Comparison of ENCODE assay signal across 27 mouse cellular contexts in genomic region chr4:135020262-135020991, GRCm38 (mm10).
DNase-seq lines count a peak whose midpoint lies in the region; ATAC-seq and TF ChIP-seq lines count a peak whose summit lies in the region.
"Had no signal": no experiment of that assay in that cellular context is flagged by ENCODE, and none has a peak within 500 bp of the region (broad histone marks: within the 10 kb centered on the region; RNA-seq: fewer than 3 reads in every experiment).

No protein-coding gene starts in this region.

- no peak for TF ChIP-seq POLR2A in ES-Bruce4 (IDR thresholded peaks at IDR 0.05; ENCODE audit: insufficient read depth, low read length)

- H3K27ac ChIP-seq in liver, postnatal 0 days (ENCODE audit: low read depth) = no peak overlapping the region
- H3K27ac ChIP-seq in ES-Bruce4 (ENCODE audit: insufficient read depth, low read length) = peak overlapping the region; percentile 57
- H3K27ac ChIP-seq in liver, embryonic 13.5 days = no peak overlapping the region
- H3K27ac ChIP-seq: embryonic facial prominence, embryonic 15.5 days; forebrain, embryonic 12.5 days; heart, adult 2 months; hindbrain, embryonic 14.5 days; left cerebral cortex, adult 2 months; limb, embryonic 15.5 days; midbrain, embryonic 10.5 days; neural tube, embryonic 13.5 days; stomach, embryonic 15.5 days had no signal

- DNase-seq in liver = peak; percentile 27
- DNase-seq in liver, postnatal 0 days = no peak
- DNase-seq in ZHBTc4 (ENCODE audit: low read depth, low spot score) = peak; percentile 77
- no peak for DNase-seq in liver, embryonic 13.5 days
- no peak for DNase-seq in spleen, postnatal 10 days (ENCODE audit: low spot score in 2 of 2)
- DNase-seq in adrenal gland, adult 18-20 months (ENCODE audit: low spot score in 2 of 2) = no peak
- no peak for DNase-seq in heart, postnatal 4 days
- DNase-seq: adrenal gland, postnatal 14 days; cerebellum, adult 11 months; cerebellum, adult 9-10 months; forebrain, postnatal 0 days; heart, adult 2 months; kidney, adult 11 months; kidney, postnatal 14 days; layer of hippocampus, adult 9-11 months; lung, embryonic 14.5 days had no signal

- TF ChIP-seq EP300 in liver, postnatal 0 days (IDR thresholded peaks at IDR 0.05; ENCODE audit: low read depth) = no peak
- TF ChIP-seq EP300 in ES-Bruce4 (IDR thresholded peaks at IDR 0.05; ENCODE audit: insufficient read depth, low read depth, low read length) = peak; percentile 58; the same call in 1 of the 2 replicates

- no peaks in the 10 kb centered on the region for H3K4me1 ChIP-seq in liver, postnatal 0 days (ENCODE audit: insufficient read depth)
- H3K4me1 ChIP-seq in ES-Bruce4 (ENCODE audit: control insufficient read depth, insufficient read depth, low read length) = peaks cover 10% of the 10 kb centered on the region
- H3K4me1 ChIP-seq in liver, embryonic 13.5 days (replicated peaks) = peaks cover 17% of the 10 kb centered on the region
- H3K4me1 ChIP-seq: embryonic facial prominence, embryonic 15.5 days; forebrain, embryonic 12.5 days; heart, embryonic 12.5 days had no signal

- H3K9me3 ChIP-seq in liver, postnatal 0 days (ENCODE audit: low read length) = no peaks in the 10 kb centered on the region; the same call in 1 of the 2 replicates
- H3K9me3 ChIP-seq in ES-Bruce4 (replicated peaks; ENCODE audit: control insufficient read depth, insufficient read depth, low read length, poor library complexity, severe bottlenecking) = no peaks in the 10 kb centered on the region
- no peaks in the 10 kb centered on the region for H3K9me3 ChIP-seq in liver, embryonic 13.5 days (replicated peaks)
- H3K9me3 ChIP-seq: embryonic facial prominence, embryonic 15.5 days; forebrain, embryonic 12.5 days; limb, embryonic 15.5 days; neural tube, embryonic 13.5 days; stomach, embryonic 15.5 days had no signal

- no peak for TF ChIP-seq CTCF in liver, postnatal 0 days (IDR thresholded peaks at IDR 0.05; ENCODE audit: low read depth)
- no peak for TF ChIP-seq CTCF in ES-Bruce4 (IDR thresholded peaks at IDR 0.05; ENCODE audit: low read depth, low read length)

- no peak overlapping the region for H3K9ac ChIP-seq in liver, postnatal 0 days (replicated peaks)
- no peak overlapping the region for H3K9ac ChIP-seq in ES-Bruce4 (ENCODE audit: low read depth, poor library complexity, severe bottlenecking)
- H3K9ac ChIP-seq in liver, embryonic 13.5 days = no peak overlapping the region
- H3K9ac ChIP-seq: embryonic facial prominence, embryonic 15.5 days; forebrain, embryonic 12.5 days; forebrain, postnatal 0 days; heart, embryonic 12.5 days; hindbrain, embryonic 14.5 days; limb, embryonic 15.5 days; lung, embryonic 14.5 days; neural tube, embryonic 13.5 days; stomach, embryonic 15.5 days had no signal

- H3K4me3 ChIP-seq in liver, postnatal 0 days (ENCODE audit: low read depth, low read length) = no peak overlapping the region
- no peak overlapping the region for H3K4me3 ChIP-seq in ES-Bruce4 (ENCODE audit: low read depth, low read length)
- no peak overlapping the region for H3K4me3 ChIP-seq in liver, embryonic 13.5 days (replicated peaks)
- H3K4me3 ChIP-seq: embryonic facial prominence, embryonic 15.5 days; forebrain, embryonic 12.5 days; heart, adult 2 months; heart, embryonic 12.5 days; left cerebral cortex, adult 2 months; limb, embryonic 15.5 days; midbrain, embryonic 10.5 days; neural tube, embryonic 13.5 days; stomach, embryonic 15.5 days had no signal

- WGBS in liver, postnatal 0 days (ENCODE audit: insufficient replicate concordance) = 75% methylated on average over 8 of the region's 8 CpGs
- WGBS in liver, embryonic 13.5 days (ENCODE audit: insufficient replicate concordance) = 69% methylated on average over 8 of the region's 8 CpGs

- peaks cover 5% of the 10 kb centered on the region for H3K27me3 ChIP-seq in liver, postnatal 0 days (ENCODE audit: insufficient read depth, low read length)
- no peaks in the 10 kb centered on the region for H3K27me3 ChIP-seq in ES-Bruce4 (ENCODE audit: control insufficient read depth, insufficient read depth, low read length, poor library complexity, severe bottlenecking)
- peaks cover 28% of the 10 kb centered on the region for H3K27me3 ChIP-seq in liver, embryonic 13.5 days
- H3K27me3 ChIP-seq: embryonic facial prominence, embryonic 15.5 days; stomach, embryonic 15.5 days had no signal

- ATAC-seq in liver, postnatal 0 days = no peak
- peak; percentile 68; the same call in 1 of the 2 replicates for ATAC-seq in liver, embryonic 13.5 days (ENCODE audit: low read depth)
- ATAC-seq: CD4-positive, CD25-positive, alpha-beta regulatory T cell, adult 4 months; forebrain, postnatal 0 days had no signal

- no peaks in the 10 kb centered on the region for H3K36me3 ChIP-seq in liver, postnatal 0 days (replicated peaks; ENCODE audit: insufficient read depth, low read length)
- no peaks in the 10 kb centered on the region for H3K36me3 ChIP-seq in ES-Bruce4 (ENCODE audit: control insufficient read depth, insufficient read depth, low read length, poor library complexity, severe bottlenecking)
- H3K36me3 ChIP-seq in liver, embryonic 13.5 days = no peaks in the 10 kb centered on the region
- H3K36me3 ChIP-seq: embryonic facial prominence, embryonic 15.5 days; forebrain, embryonic 12.5 days; heart, embryonic 12.5 days; limb, embryonic 15.5 days; midbrain, embryonic 10.5 days; neural tube, embryonic 13.5 days; stomach, embryonic 15.5 days had no signal

- H3K4me2 ChIP-seq in liver, postnatal 0 days (ENCODE audit: low read depth, low read length) = no peak overlapping the region
- no peak overlapping the region for H3K4me2 ChIP-seq in liver, embryonic 13.5 days
- H3K4me2 ChIP-seq: embryonic facial prominence, embryonic 15.5 days; forebrain, embryonic 12.5 days; heart, embryonic 12.5 days; hindbrain, embryonic 14.5 days; limb, embryonic 15.5 days; lung, embryonic 14.5 days; neural tube, embryonic 13.5 days; stomach, embryonic 15.5 days had no signal

Comparison
In these comparisons a context has a peak if more than half of its experiments do, and no peak if none do; other contexts are left out.
1. DNase-seq: peak in liver (single experiment) and ZHBTc4 (single experiment); none in liver, postnatal 0 days (single experiment), liver, embryonic 13.5 days (single experiment), spleen, postnatal 10 days (0 of 2), adrenal gland, adult 18-20 months (0 of 2) and heart, postnatal 4 days (single experiment).